Mouse (Mus musculus) bone marrow macrophage, adult 2 months (primary cell): ENCODE measurements at regions not wholly inside any gene's neighbourhood (a gene's known extent, or its start where the extent isn't known, plus 50 kb on each side); places are given as distances from the start of the nearest gene placed in this dataset.

Experiments
- CTCF ChIP-seq: IDR thresholded peaks from 2 replicates; pipeline ENCODE4 v1.5.1; 2012; ENCODE audit warnings: low read depth, mild to moderate bottlenecking, low read length, moderate library complexity
- POLR2A ChIP-seq: IDR thresholded peaks from 2 replicates; pipeline ENCODE4 v1.6.1; 2012; ENCODE audit warnings: mild to moderate bottlenecking, low read depth, low read length, borderline replicate concordance

- TF ChIP-seq CTCF (no peak), POLR2A (no peak)
Measured at GRCm38 (mm10) chr7:115144947-115145346, 401.5 kb downstream of the Insc start.
